Mouse (Mus musculus) hindbrain, embryonic 16.5 days (tissue): ENCODE results near the gene Gls. TPM values are rescaled to one million over a fixed set of nuclear protein-coding genes. Genes with fewer than 3 reads are reported as not detected.

Experiments
- ATAC-seq: fragments of 200-750 bp; cut with Nextera tagmentation; 2 replicates; pipeline ENCODE4 v1.8.0; 2017; ENCODE audit warnings: moderate TSS enrichment, moderate library complexity
- H3K27ac ChIP-seq: fragments of 300-500 bp; sonication (generic); 2 replicates; pipeline ENCODE4 v1.5.1; 2014; ENCODE audit warnings: low read depth, mild to moderate bottlenecking, control low read depth, low read length, moderate library complexity
- H3K27me3 ChIP-seq: fragments of 300-500 bp; sonication (generic); replicated peaks from 2 replicates; pipeline ENCODE4 v1.6.1; 2014; ENCODE audit warnings: low read length; ENCODE audit not compliant: control insufficient read depth, insufficient read depth
- H3K36me3 ChIP-seq: fragments of 300-500 bp; sonication (generic); 2 replicates; pipeline ENCODE4 v1.6.1; 2014; ENCODE audit warnings: mild to moderate bottlenecking, low read length, moderate library complexity, mixed read lengths; ENCODE audit not compliant: control insufficient read depth, insufficient read depth
- H3K4me1 ChIP-seq: fragments of 300-500 bp; sonication (generic); 2 replicates; pipeline ENCODE4 v1.6.1; 2014; ENCODE audit warnings: low read depth, low read length; ENCODE audit not compliant: control insufficient read depth, insufficient read depth
- H3K4me2 ChIP-seq: fragments of 300-500 bp; sonication (generic); 2 replicates; pipeline ENCODE4 v1.6.1; 2014; ENCODE audit warnings: mild to moderate bottlenecking, low read length, control low read depth, moderate library complexity
- H3K4me3 ChIP-seq: fragments of 300-500 bp; sonication (generic); 2 replicates; pipeline ENCODE4 v1.5.1; 2014; ENCODE audit warnings: mild to moderate bottlenecking, low read length, control low read depth, moderate library complexity
- H3K9ac ChIP-seq: fragments of 300-500 bp; sonication (generic); 2 replicates; pipeline ENCODE4 v1.6.1; 2014; ENCODE audit warnings: low read depth, mild to moderate bottlenecking, control low read depth, low read length, moderate library complexity
- H3K9me3 ChIP-seq: fragments of 300-500 bp; sonication (generic); 2 replicates; pipeline ENCODE4 v1.6.1; 2014; ENCODE audit warnings: mild to moderate bottlenecking, low read length, moderate library complexity; ENCODE audit not compliant: control insufficient read depth
- WGBS: fragments of 180-500 bp; shearing (Covaris S2); extraction: QIAGEN DNeasy Blood & Tissue Kit; methylation state at CpG from one replicate; pipeline ENCODE4 v1.1.7; 2014; 5-methylcytosine and 5-hydroxymethylcytosine counted together
- polyA plus RNA-seq: library from polyadenylated mRNA; unstranded; fragments of >200 nt; fragmentation: Nextera tagmentation; extraction: Ambion mirVana; gene quantifications from 2 replicates; pipeline ENCODE4 v1.2.1, GENCODE M21; 2015

The Gls gene
- polyA plus RNA-seq, 1 experiment from 2014 or later: 27.0 TPM

GRCm38 (mm10) chr1:52216766-52217165 lies 16.3 kb downstream of the Gls start:
- H3K27ac ChIP-seq: no peak overlapping the region
- ATAC-seq: no peak
- H3K4me1 ChIP-seq: no peaks in the 10 kb centered on the region
- no peak overlapping the region for H3K9ac ChIP-seq
- H3K9me3 ChIP-seq: no peaks in the 10 kb centered on the region
- no peak overlapping the region for H3K4me3 ChIP-seq
- no peaks in the 10 kb centered on the region for H3K27me3 ChIP-seq
- H3K36me3 ChIP-seq: peaks cover 2% of the 10 kb centered on the region; the same call in 1 of the 2 replicates
- no peak overlapping the region for H3K4me2 ChIP-seq

- no peak overlapping the region for H3K4me2 ChIP-seq
- H3K36me3 ChIP-seq: no peaks in the 10 kb centered on the region
- no peak overlapping the region for H3K4me3 ChIP-seq
- no peaks in the 10 kb centered on the region for H3K4me1 ChIP-seq
- H3K27me3 ChIP-seq: no peaks in the 10 kb centered on the region
- H3K9ac ChIP-seq: no peak overlapping the region
- no peak overlapping the region for H3K27ac ChIP-seq
- no peak for ATAC-seq
- 96% methylated on average over 2 of the region's 2 CpGs for WGBS
- no peaks in the 10 kb centered on the region for H3K9me3 ChIP-seq
Observed at GRCm38 (mm10) chr1:52182992-52183391, 50.0 kb downstream of the Gls start.

- Histone ChIP-seq H3K27ac (no peak overlapping the region), H3K4me1 (no peaks in the 10 kb centered on the region), H3K9ac (no peak overlapping the region), H3K36me3 (no peaks in the 10 kb centered on the region), H3K27me3 (no peaks in the 10 kb centered on the region), H3K4me2 (no peak overlapping the region), H3K4me3 (no peak overlapping the region), H3K9me3 (no peaks in the 10 kb centered on the region)
- no peak for ATAC-seq
Observed at GRCm38 (mm10) chr1:52181994-52182393, 51.0 kb downstream of the Gls start.

GRCm38 (mm10) chr1:52179939-52180568 lies 53.0 kb downstream of the Gls start:
- H3K4me2 ChIP-seq: no peak overlapping the region
- H3K9me3 ChIP-seq: no peaks in the 10 kb centered on the region
- ATAC-seq: no peak
- no peak overlapping the region for H3K9ac ChIP-seq
- H3K27ac ChIP-seq: no peak overlapping the region
- no peak overlapping the region for H3K4me3 ChIP-seq
- no peaks in the 10 kb centered on the region for H3K27me3 ChIP-seq
- H3K36me3 ChIP-seq: no peaks in the 10 kb centered on the region
- 96% methylated on average over 9 of the region's 9 CpGs for WGBS
- no peaks in the 10 kb centered on the region for H3K4me1 ChIP-seq

- Histone ChIP-seq H3K27ac (no peak overlapping the region), H3K4me3 (no peak overlapping the region), H3K9me3 (no peaks in the 10 kb centered on the region), H3K4me1 (no peaks in the 10 kb centered on the region), H3K36me3 (no peaks in the 10 kb centered on the region), H3K9ac (no peak overlapping the region), H3K4me2 (no peak overlapping the region), H3K27me3 (no peaks in the 10 kb centered on the region)
- no peak for ATAC-seq
- WGBS: 88% methylated on average over 2 of the region's 2 CpGs
Observed at GRCm38 (mm10) chr1:52176999-52177398, 56.0 kb downstream of the Gls start.

GRCm38 (mm10) chr1:52175983-52176382 lies 57.0 kb downstream of the Gls start:
- H3K4me3 ChIP-seq: no peak overlapping the region
- no peak for ATAC-seq
- no peaks in the 10 kb centered on the region for H3K9me3 ChIP-seq
- H3K9ac ChIP-seq: no peak overlapping the region
- 78% methylated on average over 3 of the region's 3 CpGs for WGBS
- no peak overlapping the region for H3K27ac ChIP-seq
- no peaks in the 10 kb centered on the region for H3K27me3 ChIP-seq
- H3K36me3 ChIP-seq: no peaks in the 10 kb centered on the region
- no peak overlapping the region for H3K4me2 ChIP-seq
- no peaks in the 10 kb centered on the region for H3K4me1 ChIP-seq

GRCm38 (mm10) chr1:52175321-52175720 lies 57.7 kb downstream of the Gls start:
- no peaks in the 10 kb centered on the region for H3K4me1 ChIP-seq
- no peak overlapping the region for H3K27ac ChIP-seq
- no peak for ATAC-seq
- no peak overlapping the region for H3K4me2 ChIP-seq
- H3K9me3 ChIP-seq: no peaks in the 10 kb centered on the region
- H3K36me3 ChIP-seq: no peaks in the 10 kb centered on the region
- no peak overlapping the region for H3K4me3 ChIP-seq
- 78% methylated on average over 5 of the region's 5 CpGs for WGBS
- no peaks in the 10 kb centered on the region for H3K27me3 ChIP-seq
- no peak overlapping the region for H3K9ac ChIP-seq

- Histone ChIP-seq H3K4me2 (no peak overlapping the region), H3K27me3 (no peaks in the 10 kb centered on the region), H3K9me3 (no peaks in the 10 kb centered on the region), H3K4me1 (no peaks in the 10 kb centered on the region), H3K36me3 (no peaks in the 10 kb centered on the region; the same call in 1 of the 2 replicates), H3K27ac (no peak overlapping the region), H3K9ac (no peak overlapping the region), H3K4me3 (no peak overlapping the region)
- 79% methylated on average over 8 of the region's 8 CpGs for WGBS
- 0 out of 2 replicates have a peak, but pooled peaks have one; percentile 28 for ATAC-seq
Observed at GRCm38 (mm10) chr1:52171271-52171670, 61.8 kb downstream of the Gls start.

GRCm38 (mm10) chr1:52170747-52171146 lies 62.3 kb downstream of the Gls start:
- no peak overlapping the region for H3K9ac ChIP-seq

GRCm38 (mm10) chr1:52170057-52170456 lies 63.0 kb downstream of the Gls start:
- WGBS: 17% methylated on average over 3 of the region's 3 CpGs
- no peaks in the 10 kb centered on the region for H3K27me3 ChIP-seq
- H3K4me2 ChIP-seq: no peak overlapping the region
- no peaks in the 10 kb centered on the region; the same call in 1 of the 2 replicates for H3K36me3 ChIP-seq
- H3K4me3 ChIP-seq: no peak overlapping the region
- H3K4me1 ChIP-seq: no peaks in the 10 kb centered on the region
- H3K9ac ChIP-seq: no peak overlapping the region
- H3K27ac ChIP-seq: no peak overlapping the region
- ATAC-seq: no peak
- no peaks in the 10 kb centered on the region for H3K9me3 ChIP-seq

More at GRCm38 (mm10) chr1:52170747-52171146, 62.3 kb downstream of the Gls start:
- Histone ChIP-seq H3K4me1 (no peaks in the 10 kb centered on the region), H3K4me2 (no peak overlapping the region), H3K27me3 (no peaks in the 10 kb centered on the region), H3K9me3 (no peaks in the 10 kb centered on the region), H3K4me3 (no peak overlapping the region), H3K27ac (no peak overlapping the region), H3K36me3 (no peaks in the 10 kb centered on the region; the same call in 1 of the 2 replicates)
- WGBS: 75% methylated on average over 7 of the region's 7 CpGs
- ATAC-seq: no peak
